Mouse (Mus musculus): Measurements from ENCODE around the gene Myzap.

Myzap gene

GRCm38 (mm10) chr9:71592577-71593285, 571 bp upstream of the Myzap start:
- H3K4me3 ChIP-seq (replicated peaks; ENCODE audit: low read length) = peak overlapping the region; percentile 80
- no peak for TF ChIP-seq NANOG (IDR thresholded peaks at IDR 0.05; ENCODE audit: borderline replicate concordance, low read length)
- no peak for TF ChIP-seq POU5F1 (IDR thresholded peaks at IDR 0.05; ENCODE audit: borderline replicate concordance, low read length)
- TF ChIP-seq CTCF (conservative IDR thresholded peaks at IDR 0.05; ENCODE audit: low read length) = no peak

GRCm38 (mm10) chr9:71591106-71591505, 1.1 kb downstream of the Myzap start:
- no peaks in the 10 kb centered on the region for H3K36me3 ChIP-seq (ENCODE audit: insufficient read depth, low read length)
- TF ChIP-seq POU5F1 (IDR thresholded peaks at IDR 0.05; ENCODE audit: borderline replicate concordance, low read length) (no peak), NANOG (IDR thresholded peaks at IDR 0.05; ENCODE audit: borderline replicate concordance, low read length) (no peak), CTCF (conservative IDR thresholded peaks at IDR 0.05; ENCODE audit: low read length) (no peak)
- H3K9me3 ChIP-seq (ENCODE audit: low read length) = 0 out of 2 replicates have a peak, but pooled peaks cover 1% of the 10 kb centered on the region
- no peak overlapping the region for H3K4me3 ChIP-seq (replicated peaks; ENCODE audit: low read length)
- peaks cover 36% of the 10 kb centered on the region for H3K27me3 ChIP-seq (ENCODE audit: insufficient read depth, low read length)
- H3K4me1 ChIP-seq (replicated peaks; ENCODE audit: low read depth, low read length) = peaks cover 11% of the 10 kb centered on the region

More at GRCm38 (mm10) chr9:71592577-71593285, 571 bp upstream of the Myzap start:
- peaks cover 11% of the 10 kb centered on the region for H3K4me1 ChIP-seq (replicated peaks; ENCODE audit: low read depth, low read length)
- H3K27me3 ChIP-seq (ENCODE audit: insufficient read depth, low read length) = peaks cover 44% of the 10 kb centered on the region
- no peaks in the 10 kb centered on the region for H3K36me3 ChIP-seq (ENCODE audit: insufficient read depth, low read length)
- no peaks in the 10 kb centered on the region for H3K9me3 ChIP-seq (ENCODE audit: low read length)

DNA sequence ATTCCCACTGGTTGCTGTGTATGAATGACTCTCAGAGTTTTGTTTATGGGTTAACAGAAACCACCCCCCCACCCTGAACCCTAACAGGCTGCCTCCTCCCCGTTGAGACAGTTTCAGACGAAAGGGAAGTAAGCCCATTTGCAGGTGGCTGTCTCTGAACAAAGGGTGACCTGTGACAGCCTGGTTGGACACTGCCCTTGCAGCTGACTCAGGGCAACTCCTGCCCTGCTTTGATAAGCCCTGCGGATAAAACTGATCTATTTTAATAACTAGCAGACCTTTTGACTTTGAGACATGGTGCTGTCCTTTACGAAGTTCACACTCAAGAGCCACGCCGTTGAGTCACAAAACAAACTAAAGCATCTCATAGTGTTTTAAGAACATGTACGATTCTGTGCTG, 2.4 kb downstream of the Myzap start:
- Histone ChIP-seq H3K27me3 (ENCODE audit: insufficient read depth, low read length) (peaks cover 31% of the 10 kb centered on the region), H3K9me3 (ENCODE audit: low read length) (peaks cover 10% of the 10 kb centered on the region), H3K36me3 (ENCODE audit: insufficient read depth, low read length) (no peaks in the 10 kb centered on the region), H3K4me3 (replicated peaks; ENCODE audit: low read length) (no peak overlapping the region), H3K4me1 (replicated peaks; ENCODE audit: low read depth, low read length) (peaks cover 11% of the 10 kb centered on the region)
- TF ChIP-seq CTCF (conservative IDR thresholded peaks at IDR 0.05; ENCODE audit: low read length) = no peak
- TF ChIP-seq POU5F1 (IDR thresholded peaks at IDR 0.05; ENCODE audit: borderline replicate concordance, low read length) = no peak
- TF ChIP-seq NANOG (IDR thresholded peaks at IDR 0.05; ENCODE audit: borderline replicate concordance, low read length) = no peak

GRCm38 (mm10) chr9:71588930-71589592, 3.1 kb downstream of the Myzap start:
- no peak overlapping the region for H3K4me3 ChIP-seq (replicated peaks; ENCODE audit: low read length)
- H3K4me1 ChIP-seq (replicated peaks; ENCODE audit: low read depth, low read length) = peaks cover 11% of the 10 kb centered on the region
- TF ChIP-seq POU5F1 (IDR thresholded peaks at IDR 0.05; ENCODE audit: borderline replicate concordance, low read length) = no peak
- no peak for TF ChIP-seq CTCF (conservative IDR thresholded peaks at IDR 0.05; ENCODE audit: low read length)
- no peak for TF ChIP-seq NANOG (IDR thresholded peaks at IDR 0.05; ENCODE audit: borderline replicate concordance, low read length)

DNA sequence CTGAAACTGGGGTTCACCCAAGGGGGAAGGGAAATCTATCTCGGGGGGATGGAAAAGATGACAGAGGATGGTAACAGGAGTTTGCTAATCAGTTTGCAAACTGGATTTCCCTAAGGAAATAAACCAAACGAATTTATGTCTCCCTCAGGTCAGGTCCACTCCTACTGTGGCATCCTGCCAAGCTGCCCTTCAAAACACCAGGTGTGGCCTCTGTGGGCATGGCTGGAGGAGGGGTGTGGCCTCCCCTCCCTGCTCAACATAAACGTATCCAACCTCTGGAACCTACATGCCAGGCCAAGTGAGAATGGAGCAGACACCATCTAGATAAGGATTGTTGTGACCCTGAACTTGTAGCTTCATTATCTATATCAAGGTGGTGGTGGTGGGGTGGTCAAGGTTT, 5.8 kb downstream of the Myzap start:
- Histone ChIP-seq H3K36me3 (ENCODE audit: insufficient read depth, low read length) (no peaks in the 10 kb centered on the region), H3K27me3 (ENCODE audit: insufficient read depth, low read length) (peaks cover 17% of the 10 kb centered on the region), H3K4me1 (replicated peaks; ENCODE audit: low read depth, low read length) (no peaks in the 10 kb centered on the region; the same call in 1 of the 2 replicates), H3K4me3 (replicated peaks; ENCODE audit: low read length) (no peak overlapping the region), H3K9me3 (ENCODE audit: low read length) (peaks cover 10% of the 10 kb centered on the region)
- TF ChIP-seq CTCF (conservative IDR thresholded peaks at IDR 0.05; ENCODE audit: low read length) (no peak), POU5F1 (IDR thresholded peaks at IDR 0.05; ENCODE audit: borderline replicate concordance, low read length) (no peak), NANOG (IDR thresholded peaks at IDR 0.05; ENCODE audit: borderline replicate concordance, low read length) (no peak)

More at GRCm38 (mm10) chr9:71588930-71589592, 3.1 kb downstream of the Myzap start:
- peaks cover 10% of the 10 kb centered on the region for H3K9me3 ChIP-seq (ENCODE audit: low read length)
- no peaks in the 10 kb centered on the region for H3K36me3 ChIP-seq (ENCODE audit: insufficient read depth, low read length)
- peaks cover 31% of the 10 kb centered on the region for H3K27me3 ChIP-seq (ENCODE audit: insufficient read depth, low read length)

DNA sequence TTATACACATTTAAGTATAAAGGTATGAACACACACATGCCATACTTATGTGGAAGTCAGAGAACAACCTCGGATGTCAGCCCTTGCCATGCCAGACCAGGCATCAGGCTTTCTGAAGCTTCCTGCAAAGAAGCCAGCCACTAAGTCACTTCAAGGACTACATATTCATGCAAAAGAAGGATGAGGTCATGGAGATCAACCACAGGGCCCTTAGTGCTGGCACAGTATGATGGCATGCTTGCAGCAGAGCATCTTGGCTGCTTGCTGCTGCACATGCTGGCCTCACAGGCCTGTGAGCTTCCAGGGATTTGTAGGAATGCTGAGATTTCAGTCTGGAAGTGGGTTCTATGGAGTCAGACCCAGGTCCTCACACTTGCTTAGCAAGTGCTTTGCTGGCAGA, 9.4 kb downstream of the Myzap start:
- Histone ChIP-seq H3K9me3 (ENCODE audit: low read length) (peaks cover 10% of the 10 kb centered on the region), H3K27me3 (ENCODE audit: insufficient read depth, low read length) (no peaks in the 10 kb centered on the region)
- TF ChIP-seq CTCF (conservative IDR thresholded peaks at IDR 0.05; ENCODE audit: low read length) (no peak), POU5F1 (IDR thresholded peaks at IDR 0.05; ENCODE audit: borderline replicate concordance, low read length) (no peak), NANOG (IDR thresholded peaks at IDR 0.05; ENCODE audit: borderline replicate concordance, low read length) (no peak)

GRCm38 (mm10) chr9:71578896-71579564, 13.1 kb downstream of the Myzap start:
- H3K9me3 ChIP-seq (ENCODE audit: low read length) = no peaks in the 10 kb centered on the region
- H3K36me3 ChIP-seq (ENCODE audit: insufficient read depth, low read length) = no peaks in the 10 kb centered on the region
- no peaks in the 10 kb centered on the region for H3K4me1 ChIP-seq (replicated peaks; ENCODE audit: low read depth, low read length)
- TF ChIP-seq POU5F1 (IDR thresholded peaks at IDR 0.05; ENCODE audit: borderline replicate concordance, low read length) (no peak), CTCF (conservative IDR thresholded peaks at IDR 0.05; ENCODE audit: low read length) (no peak), NANOG (IDR thresholded peaks at IDR 0.05; ENCODE audit: borderline replicate concordance, low read length) (no peak)
- H3K27me3 ChIP-seq (ENCODE audit: insufficient read depth, low read length) = no peaks in the 10 kb centered on the region
- no peak overlapping the region for H3K4me3 ChIP-seq (replicated peaks; ENCODE audit: low read length)

More for the DNA sequence above, 9.4 kb downstream of the Myzap start:
- Histone ChIP-seq H3K4me3 (replicated peaks; ENCODE audit: low read length) (no peak overlapping the region), H3K36me3 (ENCODE audit: insufficient read depth, low read length) (no peaks in the 10 kb centered on the region), H3K4me1 (replicated peaks; ENCODE audit: low read depth, low read length) (no peaks in the 10 kb centered on the region)

GRCm38 (mm10) chr9:71574440-71574839, 17.7 kb downstream of the Myzap start:
- H3K4me1 ChIP-seq (replicated peaks; ENCODE audit: low read depth, low read length) = 0 out of 2 replicates have a peak, but pooled peaks cover 3% of the 10 kb centered on the region
- H3K9me3 ChIP-seq (ENCODE audit: low read length) = no peaks in the 10 kb centered on the region
- no peak for TF ChIP-seq NANOG (IDR thresholded peaks at IDR 0.05; ENCODE audit: borderline replicate concordance, low read length)
- TF ChIP-seq CTCF (conservative IDR thresholded peaks at IDR 0.05; ENCODE audit: low read length) = no peak
- TF ChIP-seq POU5F1 (IDR thresholded peaks at IDR 0.05; ENCODE audit: borderline replicate concordance, low read length) = no peak

More at GRCm38 (mm10) chr9:71574440-71574839, 17.7 kb downstream of the Myzap start:
- no peak overlapping the region for H3K4me3 ChIP-seq (replicated peaks; ENCODE audit: low read length)
- H3K36me3 ChIP-seq (ENCODE audit: insufficient read depth, low read length) = no peaks in the 10 kb centered on the region
- H3K27me3 ChIP-seq (ENCODE audit: insufficient read depth, low read length) = no peaks in the 10 kb centered on the region

All from E14TG2a.4 (cell line).